Mouse (Mus musculus) embryonic fibroblast, embryonic 13.5 days (primary cell): ENCODE data around the gene Slc25a22.

Source experiments
- CTCF ChIP-seq: IDR thresholded peaks from 2 replicates; pipeline ENCODE4 v1.5.1; 2011; ENCODE audit warnings: mild to moderate bottlenecking, control low read depth, low read length, moderate library complexity, borderline replicate concordance; ENCODE audit not compliant: insufficient read depth
- POLR2A ChIP-seq: IDR thresholded peaks from 2 replicates; pipeline ENCODE4 v1.6.1; 2011; ENCODE audit warnings: low read depth, mild to moderate bottlenecking, control low read depth, low read length, moderate library complexity

DNA sequence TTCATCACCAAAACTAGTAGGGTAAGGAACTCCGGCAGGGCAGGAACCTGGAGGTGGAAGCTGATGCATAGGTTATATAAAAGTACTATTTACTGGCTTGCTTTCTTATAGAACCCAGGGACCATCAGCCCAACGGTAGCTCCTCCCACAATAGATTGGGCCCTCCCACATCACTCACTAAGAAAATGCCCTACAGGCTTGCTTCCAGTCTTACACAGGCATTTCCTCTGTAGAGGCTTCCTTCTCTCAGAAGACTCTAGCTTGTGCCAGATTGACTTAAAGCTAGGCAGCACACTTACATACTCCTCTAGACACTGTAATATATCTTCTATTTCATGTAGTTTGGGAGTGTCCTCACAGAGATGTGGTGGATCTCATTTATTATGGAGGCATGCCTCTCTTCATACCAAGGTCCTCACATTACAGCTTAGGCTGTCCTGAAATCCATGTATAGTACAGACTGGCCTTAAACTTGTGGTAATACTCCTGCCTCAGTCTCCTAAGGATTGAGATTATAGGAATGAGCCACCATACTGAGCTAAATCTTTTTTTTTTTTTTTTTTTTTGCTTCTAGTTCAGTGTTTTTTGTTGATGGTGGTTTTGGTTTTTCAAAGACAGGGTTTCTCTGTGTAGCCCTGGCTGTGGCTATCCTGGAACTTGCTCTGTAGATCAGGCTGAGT lies 49.7 kb downstream of the Slc25a22 start:
- no peak for TF ChIP-seq CTCF
- TF ChIP-seq POLR2A = no peak
